Mouse (Mus musculus): ENCODE results near the gene Ccdc89.

GRCm38 (mm10) chr7:90443101-90444091 lies 17.0 kb downstream of the Ccdc89 start:
- TF ChIP-seq CTCF (IDR thresholded peaks at IDR 0.05; ENCODE audit: insufficient read depth, low read length) (no peak), POLR2A (IDR thresholded peaks at IDR 0.05; ENCODE audit: borderline replicate concordance, extremely low read depth, low read depth, low read length) (no peak)
